Mouse (Mus musculus) forebrain, embryonic 15.5 days (tissue): ENCODE results near the gene Kcnd2. TPM values are rescaled to one million over a fixed set of nuclear protein-coding genes. Genes with fewer than 3 reads are reported as not detected.
A peak's percentile ranks its signal among the peaks of the same experiment; 100 is the strongest.

Experiments used
- ATAC-seq: fragments of 200-750 bp; cut with Nextera tagmentation; replicated peaks from 2 replicates; pipeline ENCODE4 v1.8.0; 2017; ENCODE audit warnings: mild to moderate bottlenecking, moderate TSS enrichment, moderate library complexity
- H3K27ac ChIP-seq: fragments of 300-500 bp; sonication (generic); replicated peaks from 2 replicates; pipeline ENCODE4 v1.5.1; 2015; ENCODE audit warnings: mild to moderate bottlenecking, inconsistent platforms
- H3K27me3 ChIP-seq: fragments of 300-500 bp; sonication (generic); 2 replicates; pipeline ENCODE4 v1.6.1; 2015; ENCODE audit warnings: inconsistent platforms
- H3K36me3 ChIP-seq: fragments of 300-500 bp; sonication (generic); 2 replicates; pipeline ENCODE4 v1.6.1; 2015; ENCODE audit warnings: mild to moderate bottlenecking, inconsistent platforms
- H3K4me1 ChIP-seq: fragments of 300-500 bp; sonication (generic); 2 replicates; pipeline ENCODE4 v1.6.1; 2015; ENCODE audit warnings: inconsistent platforms
- H3K4me2 ChIP-seq: fragments of 300-500 bp; sonication (generic); replicated peaks from 2 replicates; pipeline ENCODE4 v1.6.1; 2015; ENCODE audit warnings: mild to moderate bottlenecking, inconsistent platforms
- H3K4me3 ChIP-seq: fragments of 300-500 bp; sonication (generic); 2 replicates; pipeline ENCODE4 v1.5.1; 2015; ENCODE audit warnings: mild to moderate bottlenecking, inconsistent platforms
- H3K9ac ChIP-seq: fragments of 300-500 bp; sonication (generic); replicated peaks from 2 replicates; pipeline ENCODE4 v1.6.1; 2015; ENCODE audit warnings: mild to moderate bottlenecking, inconsistent platforms
- H3K9me3 ChIP-seq: fragments of 300-500 bp; sonication (generic); 2 replicates; pipeline ENCODE4 v1.6.1; 2016; ENCODE audit warnings: inconsistent platforms
- WGBS: fragments of 180-500 bp; shearing (Covaris S2); methylation state at CpG from one replicate; pipeline ENCODE4 v1.1.7; 2015; ENCODE audit warnings: mixed read lengths; 5-methylcytosine and 5-hydroxymethylcytosine counted together
- polyA plus RNA-seq: library from polyadenylated mRNA; unstranded; fragments of >200 nt; fragmentation: Nextera tagmentation; extraction: Ambion mirVana; gene quantifications from 2 replicates; pipeline ENCODE4 v1.2.1, GENCODE M21; 2015

Kcnd2 gene
- polyA plus RNA-seq, 1 experiment from 2014 or later: 10.5 TPM

- no peaks in the 10 kb centered on the region for H3K9me3 ChIP-seq
- H3K27me3 ChIP-seq: no peaks in the 10 kb centered on the region
- no peak overlapping the region for H3K4me2 ChIP-seq
- no peak overlapping the region for H3K4me3 ChIP-seq
- H3K27ac ChIP-seq: no peak overlapping the region
- H3K9ac ChIP-seq: no peak overlapping the region
- H3K36me3 ChIP-seq: no peaks in the 10 kb centered on the region
- WGBS: 27% methylated on average over 3 of the region's 3 CpGs
- no peaks in the 10 kb centered on the region for H3K4me1 ChIP-seq
- ATAC-seq: no peak
These were observed 382.1 kb downstream of the Kcnd2 start for GRCm38 (mm10) chr6:21597424-21597823.

- Histone ChIP-seq H3K36me3 (no peaks in the 10 kb centered on the region), H3K4me2 (no peak overlapping the region), H3K27me3 (no peaks in the 10 kb centered on the region), H3K9ac (no peak overlapping the region), H3K27ac (no peak overlapping the region), H3K4me1 (no peaks in the 10 kb centered on the region), H3K4me3 (no peak overlapping the region), H3K9me3 (no peaks in the 10 kb centered on the region)
- WGBS: 78% methylated on average over 7 of the region's 7 CpGs
- ATAC-seq: no peak
These were observed 394.2 kb downstream of the Kcnd2 start for GRCm38 (mm10) chr6:21609381-21610059.

GRCm38 (mm10) chr6:21629989-21630388 lies 414.7 kb downstream of the Kcnd2 start:
- ATAC-seq: no peak
- Histone ChIP-seq H3K9ac (no peak overlapping the region), H3K4me1 (no peaks in the 10 kb centered on the region), H3K4me3 (no peak overlapping the region), H3K27me3 (no peaks in the 10 kb centered on the region), H3K9me3 (no peaks in the 10 kb centered on the region), H3K4me2 (no peak overlapping the region), H3K36me3 (no peaks in the 10 kb centered on the region), H3K27ac (no peak overlapping the region)
- 80% methylated on average over 4 of the region's 4 CpGs for WGBS

GRCm38 (mm10) chr6:21655681-21656080 lies 440.4 kb downstream of the Kcnd2 start:
- no peaks in the 10 kb centered on the region for H3K4me1 ChIP-seq

GRCm38 (mm10) chr6:21664135-21664534 lies 448.8 kb downstream of the Kcnd2 start:
- Histone ChIP-seq H3K27ac (no peak overlapping the region), H3K9ac (no peak overlapping the region), H3K4me1 (no peaks in the 10 kb centered on the region), H3K36me3 (no peaks in the 10 kb centered on the region), H3K4me2 (no peak overlapping the region), H3K4me3 (no peak overlapping the region), H3K9me3 (no peaks in the 10 kb centered on the region), H3K27me3 (no peaks in the 10 kb centered on the region)
- WGBS: 90% methylated on average over 6 of the region's 6 CpGs
- no peak for ATAC-seq

More at GRCm38 (mm10) chr6:21655681-21656080, 440.4 kb downstream of the Kcnd2 start:
- no peak for ATAC-seq
- H3K36me3 ChIP-seq: no peaks in the 10 kb centered on the region
- H3K9ac ChIP-seq: no peak overlapping the region
- H3K4me3 ChIP-seq: no peak overlapping the region
- no peak overlapping the region for H3K27ac ChIP-seq
- no peaks in the 10 kb centered on the region for H3K27me3 ChIP-seq
- H3K9me3 ChIP-seq: no peaks in the 10 kb centered on the region
- H3K4me2 ChIP-seq: no peak overlapping the region

GRCm38 (mm10) chr6:21664638-21665037 lies 449.3 kb downstream of the Kcnd2 start:
- no peak for ATAC-seq

DNA sequence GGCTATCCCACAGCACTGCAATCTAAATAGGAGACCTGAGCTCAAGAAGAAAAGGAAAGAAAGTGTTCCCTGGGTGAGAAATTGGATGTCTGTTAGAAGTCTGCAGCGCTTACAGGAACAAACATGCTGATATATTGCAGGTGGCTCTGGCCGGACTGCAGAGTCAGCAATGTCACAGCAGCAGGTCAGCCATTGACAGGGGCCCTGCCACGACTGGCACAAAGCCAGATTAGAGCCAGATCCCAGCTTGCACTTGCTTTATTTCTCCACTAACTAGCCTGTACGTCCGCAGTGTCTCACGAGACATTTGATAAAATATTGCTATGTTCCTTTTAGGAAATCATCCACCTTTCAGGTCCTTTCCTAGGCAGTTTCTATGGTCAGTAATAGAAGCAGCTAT lies 468.9 kb downstream of the Kcnd2 start:
- 53% methylated on average over 6 of the region's 6 CpGs for WGBS
- Histone ChIP-seq H3K9ac (no peak overlapping the region), H3K27ac (no peak overlapping the region), H3K9me3 (no peaks in the 10 kb centered on the region), H3K27me3 (no peaks in the 10 kb centered on the region), H3K4me3 (no peak overlapping the region), H3K4me2 (no peak overlapping the region), H3K4me1 (no peaks in the 10 kb centered on the region), H3K36me3 (no peaks in the 10 kb centered on the region)
- ATAC-seq: no peak

More at GRCm38 (mm10) chr6:21664638-21665037, 449.3 kb downstream of the Kcnd2 start:
- no peaks in the 10 kb centered on the region for H3K36me3 ChIP-seq
- H3K27ac ChIP-seq: no peak overlapping the region
- no peak overlapping the region for H3K4me2 ChIP-seq
- no peak overlapping the region for H3K4me3 ChIP-seq
- no peaks in the 10 kb centered on the region for H3K9me3 ChIP-seq
- no peaks in the 10 kb centered on the region for H3K4me1 ChIP-seq
- H3K27me3 ChIP-seq: no peaks in the 10 kb centered on the region
- H3K9ac ChIP-seq: no peak overlapping the region
- WGBS: 74% methylated on average over 4 of the region's 4 CpGs

DNA sequence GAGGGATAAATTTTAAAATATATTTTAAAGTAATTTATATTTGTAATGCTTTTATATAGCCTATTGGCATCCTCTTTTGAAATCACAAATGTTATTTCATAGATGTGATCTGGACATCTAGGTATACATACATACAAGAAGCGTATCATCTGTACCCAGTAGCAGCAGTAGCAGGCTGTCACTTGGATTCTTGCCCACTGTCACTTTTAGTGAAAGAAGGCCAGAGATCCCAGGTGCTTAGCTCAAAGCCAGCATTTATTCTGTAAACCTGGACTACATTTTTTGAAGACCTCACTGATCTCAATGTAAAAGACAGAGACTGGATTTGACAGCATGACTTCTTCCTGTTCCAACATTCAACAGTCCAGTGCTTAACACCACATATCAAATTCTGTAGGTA lies 471.1 kb downstream of the Kcnd2 start:
- H3K4me3 ChIP-seq: no peak overlapping the region
- WGBS: 77% methylated on average over 1 of the region's 1 CpGs
- ATAC-seq: no peak
- H3K9ac ChIP-seq: no peak overlapping the region
- H3K4me1 ChIP-seq: no peaks in the 10 kb centered on the region
- H3K4me2 ChIP-seq: no peak overlapping the region
- no peaks in the 10 kb centered on the region for H3K36me3 ChIP-seq
- no peaks in the 10 kb centered on the region for H3K27me3 ChIP-seq
- no peak overlapping the region for H3K27ac ChIP-seq
- no peaks in the 10 kb centered on the region for H3K9me3 ChIP-seq

- Histone ChIP-seq H3K4me2 (no peak overlapping the region), H3K36me3 (no peaks in the 10 kb centered on the region), H3K27ac (no peak overlapping the region), H3K9me3 (no peaks in the 10 kb centered on the region), H3K4me3 (no peak overlapping the region), H3K4me1 (peaks cover 3% of the 10 kb centered on the region; the same call in 1 of the 2 replicates), H3K27me3 (no peaks in the 10 kb centered on the region), H3K9ac (no peak overlapping the region)
- peak; percentile 41; the same call in 1 of the 2 replicates for ATAC-seq
- WGBS: 21% methylated on average over 3 of the region's 3 CpGs
These were observed 477.6 kb downstream of the Kcnd2 start for GRCm38 (mm10) chr6:21692861-21693350.

- H3K9me3 ChIP-seq: no peaks in the 10 kb centered on the region
- H3K36me3 ChIP-seq: no peaks in the 10 kb centered on the region
- 65% methylated on average over 3 of the region's 3 CpGs for WGBS
- peaks cover 3% of the 10 kb centered on the region; the same call in 1 of the 2 replicates for H3K4me1 ChIP-seq
- no peak overlapping the region for H3K27ac ChIP-seq
- H3K4me2 ChIP-seq: no peak overlapping the region
- no peak for ATAC-seq
- H3K4me3 ChIP-seq: no peak overlapping the region
- H3K27me3 ChIP-seq: no peaks in the 10 kb centered on the region
- H3K9ac ChIP-seq: no peak overlapping the region
These were observed 482.3 kb downstream of the Kcnd2 start for GRCm38 (mm10) chr6:21697641-21698040.

DNA sequence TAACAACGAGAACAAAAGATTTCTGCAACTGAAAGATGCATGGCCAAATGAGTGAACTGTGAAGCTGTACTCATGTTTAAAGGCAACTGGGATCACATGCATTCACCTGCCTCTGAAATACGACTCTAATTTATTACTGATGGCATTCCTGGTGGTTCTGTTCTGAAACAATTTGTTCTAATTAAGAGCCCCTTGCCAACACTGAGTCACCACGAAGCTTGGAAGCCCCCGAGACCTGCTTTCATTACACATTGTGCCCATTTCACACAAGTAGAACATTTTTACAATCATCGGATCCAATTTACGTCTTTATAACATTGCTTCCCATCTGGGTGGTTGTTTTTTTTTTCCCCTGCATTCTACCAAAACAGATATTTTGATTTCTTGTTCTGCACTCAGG lies 485.8 kb downstream of the Kcnd2 start:
- H3K27ac ChIP-seq: no peak overlapping the region
- no peak overlapping the region for H3K4me2 ChIP-seq
- no peaks in the 10 kb centered on the region for H3K27me3 ChIP-seq
- H3K9me3 ChIP-seq: no peaks in the 10 kb centered on the region
- no peak for ATAC-seq
- WGBS: 50% methylated on average over 6 of the region's 6 CpGs
- no peaks in the 10 kb centered on the region for H3K36me3 ChIP-seq
- H3K4me1 ChIP-seq: no peaks in the 10 kb centered on the region
- H3K4me3 ChIP-seq: no peak overlapping the region
- H3K9ac ChIP-seq: no peak overlapping the region

- WGBS: 24% methylated on average over 3 of the region's 3 CpGs
- 0 out of 2 replicates have a peak, but pooled peaks have one; percentile 46 for ATAC-seq
These were observed 493.9 kb downstream of the Kcnd2 start for GRCm38 (mm10) chr6:21709228-21709627.

GRCm38 (mm10) chr6:21719121-21719520 lies 503.8 kb downstream of the Kcnd2 start:
- Histone ChIP-seq H3K4me1 (peaks cover 3% of the 10 kb centered on the region; the same call in 1 of the 2 replicates), H3K27me3 (no peaks in the 10 kb centered on the region), H3K27ac (no peak overlapping the region), H3K9ac (no peak overlapping the region), H3K36me3 (no peaks in the 10 kb centered on the region), H3K4me2 (no peak overlapping the region), H3K4me3 (no peak overlapping the region), H3K9me3 (no peaks in the 10 kb centered on the region)
- no peak for ATAC-seq
- 37% methylated on average over 1 of the region's 1 CpGs for WGBS

More at GRCm38 (mm10) chr6:21709228-21709627, 493.9 kb downstream of the Kcnd2 start:
- H3K36me3 ChIP-seq: no peaks in the 10 kb centered on the region
- no peaks in the 10 kb centered on the region for H3K27me3 ChIP-seq
- no peak overlapping the region for H3K4me2 ChIP-seq
- no peaks in the 10 kb centered on the region for H3K9me3 ChIP-seq
- H3K9ac ChIP-seq: no peak overlapping the region
- H3K4me3 ChIP-seq: no peak overlapping the region
- H3K27ac ChIP-seq: no peak overlapping the region
- no peaks in the 10 kb centered on the region for H3K4me1 ChIP-seq
